Mouse (Mus musculus): ENCODE measurements around the gene Hyal1.

Gene Hyal1

DNA sequence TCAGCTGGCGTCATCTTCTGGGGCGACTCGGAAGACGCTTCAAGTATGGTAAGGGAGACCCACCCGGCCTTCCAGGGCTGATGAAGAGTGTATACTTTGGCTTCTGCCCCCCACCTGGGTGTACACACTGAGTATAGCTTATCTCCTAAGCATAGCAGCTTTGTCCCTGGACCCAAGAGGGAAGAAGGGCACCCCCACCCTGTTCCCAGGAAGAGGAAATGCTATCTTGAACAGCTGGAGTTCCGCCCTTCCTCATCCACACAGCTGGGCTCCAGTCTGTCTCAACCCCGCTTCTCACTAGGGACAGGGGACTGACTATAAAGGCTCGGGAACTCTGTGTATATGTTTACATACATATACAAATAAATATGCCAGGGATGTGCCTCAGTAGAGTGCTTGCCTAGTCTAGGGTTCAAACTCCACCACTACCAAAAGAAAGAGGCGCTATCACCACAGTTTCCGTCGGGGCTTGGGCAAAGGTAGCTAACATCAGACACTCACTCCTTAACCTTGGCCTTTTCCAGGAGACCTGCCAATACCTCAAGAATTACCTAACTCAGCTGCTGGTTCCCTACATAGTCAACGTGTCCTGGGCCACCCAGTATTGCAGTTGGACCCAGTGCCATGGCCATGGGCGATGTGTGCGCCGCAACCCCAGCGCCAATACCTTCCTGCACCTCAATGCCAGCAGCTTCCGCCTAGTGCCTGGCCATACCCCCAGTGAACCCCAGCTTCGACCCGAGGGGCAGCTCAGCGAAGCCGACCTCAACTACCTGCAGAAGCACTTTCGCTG, 5.0 kb upstream of the Hyal1 start:
- WGBS: 91% methylated on average over 22 of the region's 22 CpGs

DNA sequence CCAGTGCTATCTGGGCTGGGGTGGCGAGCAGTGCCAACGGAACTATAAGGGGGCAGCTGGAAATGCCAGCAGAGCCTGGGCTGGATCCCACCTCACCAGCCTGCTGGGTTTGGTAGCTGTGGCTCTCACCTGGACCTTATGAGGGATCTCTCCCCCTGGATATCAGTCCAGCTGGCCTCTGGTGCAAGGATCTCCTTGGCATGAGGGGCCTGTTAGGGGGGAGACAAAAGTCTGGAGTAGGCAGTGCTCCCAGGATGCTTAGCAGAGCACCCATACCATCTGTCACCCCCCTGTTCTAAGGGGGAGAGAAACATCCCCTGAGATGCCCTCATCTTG, 4.4 kb upstream of the Hyal1 start:
- 98% methylated on average over 2 of the region's 2 CpGs for WGBS

DNA sequence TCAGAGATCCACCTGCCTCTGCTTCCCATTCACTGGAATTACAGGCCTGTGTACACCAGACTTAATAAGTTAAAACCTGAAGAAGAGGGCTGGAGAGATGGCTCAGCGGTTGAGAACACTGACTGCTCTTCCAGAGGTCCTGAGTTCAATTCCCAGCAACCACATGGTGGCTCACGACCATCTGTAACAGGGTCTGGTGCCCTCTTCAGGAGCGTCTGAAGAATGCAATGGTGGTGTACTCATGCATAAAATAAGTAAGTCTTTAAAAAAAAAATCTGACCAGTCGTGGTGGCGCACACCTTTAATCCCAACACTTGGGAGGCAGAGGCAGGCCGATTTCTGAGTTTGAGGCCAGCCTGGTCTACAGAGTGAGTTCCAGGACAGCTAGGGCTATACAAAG, 3.0 kb upstream of the Hyal1 start:
- 82% methylated on average over 6 of the region's 6 CpGs for WGBS

DNA sequence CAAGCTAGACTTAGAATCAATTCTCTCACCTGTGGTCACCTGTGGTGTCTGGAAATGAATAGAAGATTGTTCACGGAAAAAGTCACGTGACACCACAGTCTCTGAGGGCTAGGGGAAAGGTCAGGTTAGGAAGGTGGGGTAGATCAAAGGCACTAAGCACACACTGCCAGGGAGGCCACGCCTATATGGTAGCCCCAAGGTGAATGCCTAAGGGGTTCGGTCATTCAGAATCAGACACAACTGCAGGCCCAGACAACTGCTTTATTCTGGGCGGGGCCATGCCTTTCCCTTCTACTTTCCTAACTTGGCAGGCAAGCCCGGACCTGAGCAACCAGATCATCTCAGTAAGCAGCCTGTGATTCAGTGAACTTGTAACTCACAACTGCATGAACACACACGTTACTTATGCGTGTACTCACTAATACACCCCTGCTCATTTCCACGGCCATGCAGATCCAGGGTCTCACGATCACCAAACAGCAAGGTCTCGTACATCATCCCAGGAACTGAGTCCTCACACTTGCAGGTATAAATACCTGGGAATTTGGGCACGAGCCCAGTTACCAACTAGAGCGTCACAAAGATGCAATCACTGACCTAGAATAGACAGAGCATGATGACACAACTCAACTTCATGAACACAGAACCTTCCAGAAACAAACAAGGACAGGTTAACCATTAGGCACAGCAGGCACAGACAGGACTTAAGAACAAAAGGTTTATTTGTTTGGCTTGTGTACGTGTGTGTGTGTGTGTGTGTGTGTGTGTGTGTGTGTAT, 959 bp upstream of the Hyal1 start:
- 83% methylated on average over 14 of the region's 14 CpGs for WGBS

DNA sequence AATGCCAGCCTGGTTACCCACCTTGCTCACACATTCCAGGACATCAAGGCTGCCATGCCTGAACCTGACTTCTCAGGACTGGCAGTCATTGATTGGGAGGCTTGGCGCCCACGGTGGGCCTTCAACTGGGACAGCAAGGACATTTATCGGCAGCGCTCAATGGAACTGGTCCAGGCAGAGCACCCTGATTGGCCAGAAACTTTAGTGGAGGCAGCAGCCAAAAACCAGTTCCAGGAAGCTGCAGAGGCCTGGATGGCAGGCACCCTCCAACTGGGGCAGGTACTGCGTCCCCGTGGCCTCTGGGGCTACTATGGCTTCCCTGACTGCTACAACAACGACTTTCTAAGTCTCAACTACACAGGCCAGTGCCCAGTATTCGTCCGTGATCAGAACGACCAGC, 1.1 kb downstream of the Hyal1 start:
- 84% methylated on average over 10 of the region's 10 CpGs for WGBS

DNA sequence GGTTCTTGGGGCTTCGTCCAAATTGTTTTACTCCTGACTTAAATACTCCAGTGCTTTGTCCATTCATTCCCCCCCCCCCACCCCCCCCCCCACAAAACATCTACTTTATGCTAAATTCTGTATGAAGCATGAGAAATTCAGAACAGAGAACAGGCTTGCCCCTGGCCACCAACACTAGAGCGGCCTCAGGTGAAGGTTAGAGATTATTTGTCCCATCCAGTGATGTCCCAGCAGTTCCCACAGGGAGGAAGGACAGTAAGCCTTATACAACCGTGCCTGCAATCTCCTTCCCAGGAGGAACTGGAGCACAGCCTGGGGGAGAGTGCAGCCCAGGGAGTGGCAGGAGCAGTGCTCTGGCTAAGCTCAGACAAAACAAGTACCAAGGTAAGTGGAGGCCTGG, 1.9 kb downstream of the Hyal1 start, which contains the start of gene Naa80:
Gene Naa80, plus strand, starts transcription at position 301 of the 400 bp plus-strand sequence.
- 73% methylated on average over 3 of the region's 3 CpGs for WGBS

DNA sequence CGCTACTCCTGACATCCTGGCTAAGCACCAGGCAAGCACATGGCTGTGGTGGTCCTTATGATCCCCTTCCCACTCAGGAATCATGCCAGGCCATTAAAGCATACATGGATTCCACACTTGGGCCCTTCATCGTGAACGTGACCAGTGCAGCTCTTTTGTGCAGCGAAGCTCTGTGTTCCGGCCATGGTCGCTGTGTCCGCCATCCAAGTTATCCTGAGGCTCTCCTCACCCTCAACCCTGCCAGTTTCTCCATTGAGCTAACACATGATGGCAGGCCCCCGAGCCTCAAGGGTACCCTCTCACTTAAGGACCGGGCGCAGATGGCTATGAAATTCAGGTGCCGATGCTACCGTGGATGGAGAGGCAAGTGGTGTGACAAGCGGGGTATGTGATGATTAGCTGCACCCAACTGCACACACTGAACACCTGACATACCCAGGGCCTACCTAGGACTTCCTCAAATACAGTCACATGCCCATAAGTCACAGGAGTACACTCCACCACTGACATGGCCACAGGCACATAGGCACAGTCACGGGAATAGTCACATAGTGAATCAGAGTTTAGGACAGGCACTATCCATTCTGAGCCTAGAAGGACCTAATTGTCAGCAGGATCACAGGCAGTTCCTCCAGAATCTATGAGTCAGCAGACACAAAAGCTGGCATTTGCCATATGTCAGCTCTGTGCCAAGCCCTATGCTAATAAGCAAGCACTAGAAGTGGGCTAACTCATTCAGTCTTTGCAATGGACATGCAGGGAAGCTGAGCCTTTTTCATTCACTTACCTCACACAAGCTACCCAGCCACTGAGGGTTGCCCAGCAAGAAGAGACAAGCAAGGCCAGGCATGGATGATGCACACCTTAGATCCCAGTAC, 2.5 kb downstream of the Hyal1 start:
- 91% methylated on average over 14 of the region's 14 CpGs for WGBS

DNA sequence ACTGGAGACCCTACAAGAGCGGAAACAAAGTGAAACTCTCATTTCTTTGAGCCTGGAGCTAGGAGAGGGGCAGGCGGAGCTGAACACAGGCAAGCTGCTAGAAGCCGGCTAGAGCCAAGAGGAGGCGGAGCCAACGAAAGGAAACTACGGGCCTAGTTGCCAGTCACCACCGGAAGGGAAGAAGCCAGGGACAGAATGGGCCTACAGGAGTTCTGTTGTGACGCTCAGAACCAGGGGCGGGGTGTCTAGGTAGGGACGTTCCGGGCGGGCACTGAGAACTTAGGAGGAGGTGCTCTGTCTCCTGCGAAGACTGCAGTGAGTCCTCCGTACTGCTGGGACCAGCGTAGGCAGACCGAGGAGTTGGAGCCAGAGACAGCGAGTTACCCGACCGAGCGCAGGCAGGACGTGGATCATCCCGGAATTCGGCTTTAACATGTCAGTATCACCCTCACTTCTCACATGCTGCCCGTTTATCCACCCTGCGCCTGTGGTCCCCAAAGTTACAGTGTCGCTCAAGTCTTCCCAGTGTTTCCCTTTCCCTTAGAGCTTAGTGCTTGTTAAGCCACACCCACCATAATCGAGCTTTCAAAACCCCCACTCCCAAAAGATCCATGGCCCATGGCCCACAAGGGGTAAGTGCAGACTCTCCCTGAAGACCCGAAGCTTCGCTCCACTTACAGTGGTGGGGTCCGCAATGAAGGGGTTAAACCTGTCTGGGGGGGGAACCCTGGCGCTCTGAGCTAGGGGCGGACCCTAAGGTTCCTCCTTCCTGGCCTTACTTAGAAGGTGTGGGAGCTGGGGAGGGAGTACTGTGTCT, 4.0 kb downstream of the Hyal1 start, which contains the start of gene Hyal3:
Gene Hyal3, plus strand, starts transcription at position 318 of the 817 bp plus-strand sequence.
- WGBS: under 1% methylated on average over 32 of the region's 32 CpGs

DNA sequence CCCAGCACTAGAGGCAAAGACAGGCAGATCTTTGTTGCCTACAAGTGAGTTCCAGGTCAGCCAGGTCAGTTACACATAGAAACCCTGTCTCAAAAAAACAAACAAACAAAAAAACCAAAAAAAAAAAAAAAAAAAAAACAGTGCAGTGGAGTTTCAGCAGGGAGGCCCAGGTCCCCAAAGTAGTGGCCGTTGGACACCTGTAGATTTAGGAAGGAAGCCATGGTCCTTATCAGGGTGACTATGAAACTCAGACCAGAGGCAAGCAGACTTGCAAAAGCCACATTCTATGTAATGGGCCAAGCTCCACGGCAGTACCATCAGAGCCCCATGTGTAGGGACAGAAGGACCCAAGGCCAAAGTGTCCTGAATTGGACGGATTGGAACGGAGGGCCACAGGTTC, 4.9 kb downstream of the Hyal1 start:
- WGBS: 75% methylated on average over 4 of the region's 4 CpGs

DNA sequence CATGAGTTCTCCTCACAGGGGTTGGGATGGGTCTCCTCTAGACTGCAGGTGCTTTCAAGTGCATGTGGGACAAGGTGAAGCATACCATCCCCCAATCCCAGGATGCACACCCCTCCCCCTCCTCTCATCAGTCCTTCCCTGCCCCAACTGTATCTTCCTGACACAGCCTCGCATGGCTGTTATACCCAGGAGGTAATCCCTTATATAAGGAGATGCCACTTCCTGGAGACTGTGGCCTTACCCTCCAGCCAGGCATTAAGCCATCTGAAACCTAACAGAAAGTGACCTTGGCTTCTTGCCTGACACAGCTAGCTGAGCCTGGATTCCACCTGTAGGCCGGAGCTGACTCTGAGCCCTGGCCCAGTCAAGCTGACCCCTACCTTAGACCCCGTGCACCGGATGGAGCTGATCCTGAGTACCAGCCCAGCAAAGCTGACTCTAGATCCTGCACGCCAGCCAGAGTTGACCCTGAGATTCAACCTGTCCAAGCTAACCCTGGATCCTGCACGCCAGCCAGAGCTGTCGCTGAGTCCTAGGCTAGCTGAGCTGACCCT, 5.9 kb downstream of the Hyal1 start:
- WGBS: 87% methylated on average over 7 of the region's 7 CpGs

DNA sequence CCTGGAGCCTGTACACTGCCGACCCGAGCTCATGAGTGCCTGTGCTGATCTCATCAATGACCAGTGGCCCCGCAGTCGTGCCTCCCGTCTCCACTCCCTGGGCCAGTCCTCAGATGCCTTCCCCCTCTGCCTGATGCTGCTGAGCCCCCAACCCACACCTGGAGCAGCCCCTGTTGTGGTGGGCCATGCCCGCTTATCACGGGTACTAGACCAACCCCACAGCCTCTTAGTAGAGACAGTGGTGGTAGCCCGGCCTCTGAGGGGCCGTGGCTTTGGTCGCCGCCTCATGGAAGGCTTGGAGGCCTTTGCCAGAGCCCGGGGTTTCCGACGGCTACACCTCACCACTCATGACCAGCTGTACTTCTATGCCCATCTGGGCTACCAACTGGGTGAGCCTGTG, 6.4 kb downstream of the Hyal1 start:
- WGBS: 92% methylated on average over 14 of the region's 14 CpGs

DNA sequence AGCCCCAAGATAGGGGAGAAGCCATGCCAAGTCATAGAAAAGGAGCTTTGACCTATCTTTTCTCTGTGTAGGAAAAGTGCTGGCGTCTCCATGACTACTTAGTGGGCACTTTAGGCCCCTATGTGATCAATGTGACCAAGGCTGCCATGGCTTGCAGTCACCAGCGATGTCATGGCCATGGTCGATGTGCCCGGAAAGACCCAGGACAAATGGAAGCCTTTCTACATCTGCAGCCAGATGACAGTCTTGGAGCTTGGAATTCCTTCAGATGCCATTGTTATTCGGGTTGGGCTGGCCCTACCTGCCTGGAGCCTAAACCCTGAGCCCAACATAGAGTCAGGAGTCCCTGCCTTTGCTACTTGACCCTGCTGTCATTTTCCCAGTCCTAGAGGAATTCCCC, 9.8 kb downstream of the Hyal1 start:
- WGBS: 90% methylated on average over 5 of the region's 5 CpGs

DNA sequence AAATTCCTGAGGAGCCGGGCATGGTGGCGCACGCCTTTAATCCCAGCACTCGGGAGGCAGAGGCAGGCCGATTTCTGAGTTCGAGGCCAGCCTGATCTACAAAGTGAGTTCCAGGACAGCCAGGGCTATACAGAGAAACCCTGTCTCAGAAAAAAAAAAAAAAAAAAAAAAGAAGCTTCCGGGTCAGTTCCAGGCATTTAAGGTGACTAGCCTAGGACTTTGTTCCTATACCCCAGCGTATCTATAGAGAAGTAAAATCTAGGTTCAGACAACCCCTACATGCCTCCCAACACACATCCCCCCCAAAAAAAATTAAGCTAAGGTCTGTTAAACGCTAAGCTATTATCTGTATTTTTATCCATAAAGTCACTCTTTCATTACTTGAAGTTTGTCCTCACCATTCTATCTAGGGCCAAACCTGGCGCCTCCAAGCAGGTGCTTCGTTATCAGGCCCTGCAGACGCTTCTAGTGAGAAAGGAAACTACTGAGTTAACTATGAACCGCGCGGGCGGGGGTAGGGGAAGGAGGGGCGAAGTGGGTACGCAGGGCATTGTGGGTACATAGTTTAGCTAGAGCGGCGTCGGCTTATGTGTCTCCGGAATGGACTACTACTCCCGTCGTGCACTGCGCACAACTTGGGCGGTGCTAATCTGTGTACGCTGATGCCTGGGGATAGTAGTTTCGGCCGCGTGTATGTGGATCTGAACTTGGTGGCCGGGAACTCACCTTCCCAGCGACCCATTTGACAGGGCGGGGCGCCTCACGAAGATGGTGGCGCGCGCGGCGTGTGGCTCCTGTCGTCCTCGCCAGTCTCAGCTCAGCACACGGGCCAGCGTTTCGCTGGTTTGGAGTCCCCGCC, 10.5 kb downstream of the Hyal1 start, which contains the start of gene Ifrd2:
Gene Ifrd2, plus strand, starts transcription at position 669 of the 859 bp plus-strand sequence.
- 11% methylated on average over 46 of the region's 46 CpGs for WGBS

DNA sequence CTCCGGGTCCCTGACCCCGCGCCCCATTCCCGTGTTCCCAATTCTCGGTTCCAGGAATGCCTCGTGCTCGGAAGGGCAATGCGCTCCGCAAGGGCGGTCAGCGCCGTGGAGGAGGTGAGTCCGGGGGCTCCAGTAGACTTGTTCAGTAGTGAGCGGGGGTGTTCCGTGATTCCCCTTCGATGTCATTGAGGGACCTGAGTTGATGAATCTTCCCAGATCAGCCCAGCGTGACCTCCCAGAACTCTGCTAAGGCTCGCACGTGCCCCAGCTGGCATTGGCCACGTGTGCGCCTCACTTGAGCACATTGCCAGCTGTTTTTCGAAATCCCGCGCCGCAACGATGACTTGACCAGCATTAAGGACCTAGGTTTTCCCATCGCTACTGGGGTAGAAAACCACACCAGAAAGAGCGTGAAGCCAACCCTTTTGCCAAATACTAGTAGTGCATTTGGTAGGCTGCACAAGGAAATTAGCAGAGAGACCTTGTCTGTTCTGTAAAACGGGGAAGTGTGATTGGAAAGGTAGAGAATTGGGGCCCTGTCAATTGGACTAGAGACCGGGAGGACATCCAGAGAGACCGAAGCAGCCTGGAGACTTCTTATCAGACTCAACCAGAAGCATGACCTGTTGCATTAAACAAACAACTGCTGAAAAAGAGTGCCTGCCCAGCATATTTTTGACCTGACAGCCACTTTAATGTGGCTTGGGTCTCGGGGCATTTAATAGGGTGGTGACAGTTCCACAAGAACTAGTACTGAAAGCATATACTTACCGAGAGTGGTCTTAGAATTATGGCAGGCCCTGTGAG, 11.3 kb downstream of the Hyal1 start:
- WGBS: 4% methylated on average over 33 of the region's 33 CpGs

DNA sequence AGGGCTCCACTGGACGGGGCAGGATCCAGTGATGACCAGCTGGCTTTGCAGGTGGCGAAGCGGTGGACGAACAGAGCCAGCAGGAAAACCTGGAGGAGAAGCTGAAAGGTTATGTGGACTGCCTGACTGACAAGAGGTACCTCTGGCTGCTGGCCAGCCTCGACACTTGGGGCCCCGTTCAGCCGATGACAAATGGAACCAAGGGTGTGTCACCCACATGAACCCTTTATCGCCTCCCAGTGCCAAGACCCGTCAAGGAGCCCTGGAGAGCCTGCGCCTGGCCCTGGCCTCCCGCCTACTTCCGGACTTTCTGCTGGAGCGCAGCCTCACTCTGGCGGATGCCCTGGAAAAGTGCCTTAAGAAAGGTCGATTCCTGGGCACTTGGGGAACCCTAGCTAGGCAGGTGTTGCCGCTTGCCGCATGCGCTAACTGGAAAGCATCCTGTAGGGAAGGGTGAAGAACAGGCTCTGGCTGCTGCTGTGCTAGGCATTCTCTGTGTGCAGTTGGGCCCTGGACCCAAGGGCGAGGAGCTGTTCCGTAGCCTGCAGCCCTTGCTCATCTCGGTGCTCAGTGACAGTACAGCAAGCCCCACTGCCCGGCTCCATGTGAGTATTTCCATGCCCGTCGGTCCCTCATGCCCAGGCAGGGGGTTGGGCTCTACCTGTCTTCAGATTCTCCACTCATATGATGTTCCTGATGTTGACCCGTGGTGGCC, 13.5 kb downstream of the Hyal1 start:
- 88% methylated on average over 25 of the region's 25 CpGs for WGBS

DNA sequence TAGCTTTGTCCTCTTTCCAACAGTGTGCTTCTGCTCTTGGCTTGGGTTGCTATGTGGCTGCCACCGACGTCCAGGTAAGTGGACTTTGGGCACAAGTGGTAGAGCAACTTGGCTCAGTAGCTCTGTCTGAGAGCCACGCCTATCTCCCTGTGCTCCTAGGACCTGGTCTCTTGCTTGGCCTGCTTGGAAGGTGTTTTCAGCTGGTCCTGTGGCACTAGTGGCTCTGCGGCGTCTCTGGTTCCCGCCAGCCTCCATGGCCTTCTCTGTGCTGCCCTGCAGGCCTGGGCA, 14.0 kb downstream of the Hyal1 start:
- 95% methylated on average over 6 of the region's 6 CpGs for WGBS

DNA sequence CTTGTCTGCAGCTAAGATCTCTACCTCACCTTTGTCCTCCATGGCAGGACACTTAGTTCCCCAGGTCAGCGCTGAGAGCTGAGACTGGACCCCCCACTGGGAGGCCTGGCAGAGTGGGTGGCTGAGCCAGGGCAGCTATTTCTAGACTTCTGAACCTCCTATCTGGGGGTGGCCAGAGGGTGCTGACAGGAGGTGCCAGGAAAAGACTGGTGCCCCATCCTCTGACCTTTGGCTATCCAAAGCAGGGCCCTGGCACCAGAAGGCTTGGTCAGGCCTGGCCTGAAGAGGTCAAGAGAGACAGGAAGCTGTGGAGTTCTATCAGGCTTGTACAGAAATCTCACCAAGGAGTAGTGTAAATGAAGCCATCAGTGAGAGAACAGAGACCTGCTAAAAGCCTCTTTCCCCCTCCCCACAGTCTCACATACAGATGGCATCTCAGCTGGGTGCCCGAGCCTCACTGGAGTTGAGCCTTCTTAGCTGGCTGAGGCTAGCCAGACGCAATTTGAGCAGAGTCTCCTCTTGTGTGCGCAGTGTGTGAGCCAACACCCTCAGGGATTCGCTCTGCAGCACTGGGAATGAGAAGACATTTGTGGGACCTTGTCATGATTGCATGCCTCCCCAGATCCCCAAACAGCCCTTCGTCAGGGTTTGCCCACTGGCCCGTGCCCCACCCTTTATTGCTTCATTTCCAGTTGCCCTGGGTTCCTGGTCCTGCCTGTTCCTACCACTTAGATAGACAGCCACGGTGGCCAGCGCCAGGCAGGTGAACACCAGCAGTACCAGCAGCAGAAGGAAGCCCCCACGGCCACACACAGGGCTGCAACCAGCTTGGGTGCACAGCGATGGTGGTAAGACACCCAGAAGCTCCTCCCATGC, 16.6 kb downstream of the Hyal1 start:
- WGBS: 87% methylated on average over 11 of the region's 11 CpGs
